Mouse (Mus musculus) liver, embryonic 18 days (tissue): Measurements from ENCODE around the gene Olfr459. TPM values are rescaled to one million over a fixed set of nuclear protein-coding genes. Genes with fewer than 3 reads are reported as not detected.

Experiments used
- polyA plus RNA-seq: library from polyadenylated mRNA; depleted of rRNA; stranded (reverse); fragments of >200 nt; gene quantifications from 2 replicates; pipeline ENCODE4 v1.2.3, GENCODE M21; 2012; rRNA removed

Gene Olfr459
- polyA plus RNA-seq = not detected in 2 replicates

GRCm38 (mm10) chr6:41775077-41775476 lies at the start of gene Olfr459:
TSS of gene Olfr459 (minus strand) at chr6:41775177.

Other genes starting within 250 kb of the Olfr459 start
- gene Ephb6, start 169.7 kb downstream of the Olfr459 start, polyA plus RNA-seq = 0.35 and 0.61 TPM in 2 replicates
- 0.06 and 0.07 TPM in 2 replicates for gene Trpv6, start 138.8 kb downstream of the Olfr459 start, polyA plus RNA-seq
- gene Trpv5, start 94.4 kb downstream of the Olfr459 start, polyA plus RNA-seq = 0.11 and 0.14 TPM in 2 replicates
- 0.05 TPM in 1 of 2 replicates, not detected in the other for gene Llcfc1, start 90.7 kb downstream of the Olfr459 start, polyA plus RNA-seq
- gene Kel, start 70.8 kb downstream of the Olfr459 start, polyA plus RNA-seq = 121 TPM in 2 replicates
- not detected in 2 replicates for gene Pip, start 72.4 kb upstream of the Olfr459 start, polyA plus RNA-seq
- not detected in 2 replicates for gene Sval2, start 77.8 kb upstream of the Olfr459 start, polyA plus RNA-seq
- gene Sval1, start 176.5 kb upstream of the Olfr459 start, polyA plus RNA-seq = not detected in 2 replicates
- gene Sval3, start 193.0 kb upstream of the Olfr459 start, polyA plus RNA-seq = not detected in 2 replicates